Mouse (Mus musculus) brain, adult 2 months (tissue): Measurements from ENCODE around the gene Cxcl1.
A peak's percentile ranks its signal among the peaks of the same experiment; 100 is the strongest.

ENCODE experiments used
- DNase-seq: peaks from one replicate; pipeline ENCODE4 v3.0.0; 2011; ENCODE audit warnings: low read depth, low spot score

Cxcl1 gene

GRCm38 (mm10) chr5:90884628-90885242 lies 6.3 kb upstream of the Cxcl1 start:
- DNase-seq = peak; percentile 59

- DNase-seq = no peak
Measured at GRCm38 (mm10) chr5:90888661-90889060, 2.4 kb upstream of the Cxcl1 start.

- no peak for DNase-seq
Measured at GRCm38 (mm10) chr5:90891464-90891813, 398 bp downstream of the Cxcl1 start.

- no peak for DNase-seq
Measured at GRCm38 (mm10) chr5:90894231-90894630, 3.2 kb downstream of the Cxcl1 start.

- no peak for DNase-seq
Measured at GRCm38 (mm10) chr5:90897429-90897828, 6.4 kb downstream of the Cxcl1 start.

GRCm38 (mm10) chr5:90899308-90899707 lies 8.3 kb downstream of the Cxcl1 start:
- DNase-seq = no peak

GRCm38 (mm10) chr5:90900147-90900546 lies 9.1 kb downstream of the Cxcl1 start:
- peak; percentile 88 for DNase-seq

GRCm38 (mm10) chr5:90900688-90901087 lies 9.6 kb downstream of the Cxcl1 start:
- no peak for DNase-seq

GRCm38 (mm10) chr5:90902380-90903260 lies 11.6 kb downstream of the Cxcl1 start:
- peak; percentile 20 for DNase-seq

- DNase-seq = no peak
Measured at GRCm38 (mm10) chr5:90903339-90904020, 12.4 kb downstream of the Cxcl1 start, which contains the start of gene Cxcl2. Gene Cxcl2 (plus strand): TSS chr5:90903871.

GRCm38 (mm10) chr5:90908983-90909382 lies 17.9 kb downstream of the Cxcl1 start:
- peak; percentile 83 for DNase-seq

GRCm38 (mm10) chr5:90919495-90919894 lies 28.5 kb downstream of the Cxcl1 start:
- DNase-seq = no peak

- no peak for DNase-seq
Measured at GRCm38 (mm10) chr5:90922958-90923357, 31.9 kb downstream of the Cxcl1 start.

GRCm38 (mm10) chr5:90930546-90930945 lies 39.5 kb downstream of the Cxcl1 start:
- no peak for DNase-seq

- DNase-seq = peak; percentile 83
Measured at GRCm38 (mm10) chr5:90930971-90931851, 40.2 kb downstream of the Cxcl1 start, which contains the start of gene Mthfd2l. Gene Mthfd2l (plus strand): TSS chr5:90931117.

- DNase-seq = peak; percentile 12
Measured at GRCm38 (mm10) chr5:90931911-90932310, 40.9 kb downstream of the Cxcl1 start.

- DNase-seq = no peak
Measured at GRCm38 (mm10) chr5:90936706-90937105, 45.7 kb downstream of the Cxcl1 start.
